Mouse (Mus musculus) layer of hippocampus, postnatal 25 days (tissue): ENCODE results near the gene Med20. TPM values are rescaled to one million over a fixed set of nuclear protein-coding genes. Genes with fewer than 3 reads are reported as not detected.
"Not testable (repeated sequence)": the region's sequence is repeated elsewhere in the genome, so short reads cannot be mapped to it uniquely, and the experiment has no call there.

ENCODE experiments used
- DNase-seq, 2 experiments: peaks; one replicate each; pipeline ENCODE4 v3.0.0; 2022; ENCODE audit warnings: mixed read lengths in 2 of 2, low spot score in 1 of 2; ENCODE audit errors: extremely low spot score in 1 of 2
- total RNA-seq, 2 experiments: library from RNA; stranded (reverse); gene quantifications; 2 replicates each; pipeline ENCODE4 v1.2.3; 2021

Gene Med20
- total RNA-seq, 2 experiments from 2014 or later, result 28.7 to 29.8 TPM

GRCm38 (mm10) chr17:47624572-47624971 lies 13.2 kb downstream of the Med20 start:
- DNase-seq, result not testable (repeated sequence)

- DNase-seq, result no peak
These were observed 13.7 kb downstream of the Med20 start for GRCm38 (mm10) chr17:47625088-47625487.

GRCm38 (mm10) chr17:47626031-47626430 lies 14.6 kb downstream of the Med20 start:
- DNase-seq, result no peak

- no peak for DNase-seq
These were observed 16.4 kb downstream of the Med20 start for GRCm38 (mm10) chr17:47627791-47628190.

- DNase-seq, result peak; percentile 81 to 85
These were observed 17.7 kb downstream of the Med20 start for GRCm38 (mm10) chr17:47628851-47629676.

- DNase-seq, result peak in 1 of 2 experiments; percentile 18
These were observed 18.6 kb downstream of the Med20 start for GRCm38 (mm10) chr17:47629717-47630677.

- DNase-seq, result no peak
These were observed 19.3 kb downstream of the Med20 start, which contains the start of gene Usp49 for GRCm38 (mm10) chr17:47630678-47631065. Gene Usp49, plus strand, starts transcription at chr17:47630690.

GRCm38 (mm10) chr17:47632181-47632840 lies 20.9 kb downstream of the Med20 start:
- no peak for DNase-seq

- DNase-seq, result no peak
These were observed 22.8 kb downstream of the Med20 start for GRCm38 (mm10) chr17:47633999-47634770.

GRCm38 (mm10) chr17:47642992-47643391 lies 31.6 kb downstream of the Med20 start:
- no peak for DNase-seq

GRCm38 (mm10) chr17:47646683-47647082 lies 35.3 kb downstream of the Med20 start:
- DNase-seq, result peak; percentile 27 to 47

- DNase-seq, result no peak
These were observed 37.6 kb downstream of the Med20 start for GRCm38 (mm10) chr17:47648966-47649365.

GRCm38 (mm10) chr17:47651953-47652352 lies 40.6 kb downstream of the Med20 start:
- no peak for DNase-seq

- not testable (repeated sequence) for DNase-seq
These were observed 43.0 kb downstream of the Med20 start for GRCm38 (mm10) chr17:47654346-47654745.

- no peak for DNase-seq
These were observed 44.3 kb downstream of the Med20 start for GRCm38 (mm10) chr17:47655697-47656096.

- DNase-seq, result no peak
These were observed 46.5 kb downstream of the Med20 start for GRCm38 (mm10) chr17:47657901-47658300.

GRCm38 (mm10) chr17:47658741-47659243 lies 47.4 kb downstream of the Med20 start:
- DNase-seq, result no peak

- no peak for DNase-seq
These were observed 51.8 kb downstream of the Med20 start for GRCm38 (mm10) chr17:47663009-47663713.

GRCm38 (mm10) chr17:47664474-47664873 lies 53.1 kb downstream of the Med20 start:
- DNase-seq, result no peak
